Mouse (Mus musculus): Measurements from ENCODE around the gene Nr1h2. TPM values are rescaled to one million over a fixed set of nuclear protein-coding genes. Genes with fewer than 3 reads are reported as not detected.

The Nr1h2 gene
- polyA plus RNA-seq, 1 experiment from 2014 or later = 53.2 TPM

- H3K4me1 ChIP-seq (replicated peaks) = peaks cover 14% of the 10 kb centered on the region
- WGBS = 46% methylated on average over 20 of the region's 20 CpGs
- H3K27ac ChIP-seq = no peak overlapping the region
- H3K4me2 ChIP-seq = no peak overlapping the region
- ATAC-seq (replicated peaks; ENCODE audit: insufficient number of reproducible peaks, insufficient read depth, low FRiP score, low read depth) = no peak
- H3K9me3 ChIP-seq (replicated peaks) = no peaks in the 10 kb centered on the region
- peaks cover 15% of the 10 kb centered on the region for H3K27me3 ChIP-seq
- no peaks in the 10 kb centered on the region for H3K36me3 ChIP-seq
- H3K4me3 ChIP-seq = no peak overlapping the region
- H3K9ac ChIP-seq = no peak overlapping the region
Observed at GRCm38 (mm10) chr7:44500046-44500445, 53.7 kb downstream of the Nr1h2 start.

Small RNA genes lying within 50 kb of the gene (microRNA-seq; reads per million reads assigned to microRNA genes)
- not detected for gene Mir7053

Other genes with a start within 250 kb of the Nr1h2 start
- gene Clec11a, start 247.0 kb downstream of the Nr1h2 start, polyA plus RNA-seq (2015; fragmentation: Nextera tagmentation; extraction: Ambion mirVana) = 1.0 and 2.5 TPM in 2 replicates
- gene Shank1, start 243.7 kb downstream of the Nr1h2 start, polyA plus RNA-seq (2015; fragmentation: Nextera tagmentation; extraction: Ambion mirVana) = 0.58 and 0.74 TPM in 2 replicates
- gene Syt3, start 169.8 kb downstream of the Nr1h2 start, polyA plus RNA-seq (2015; fragmentation: Nextera tagmentation; extraction: Ambion mirVana) = 0.71 and 0.82 TPM in 2 replicates
- 0.13 and 0.47 TPM in 2 replicates for gene 1700008O03Rik, start 168.1 kb downstream of the Nr1h2 start, polyA plus RNA-seq (2015; fragmentation: Nextera tagmentation; extraction: Ambion mirVana)
- gene Lrrc4b, start 124.9 kb downstream of the Nr1h2 start, polyA plus RNA-seq (2015; fragmentation: Nextera tagmentation; extraction: Ambion mirVana) = 1.8 TPM in 2 replicates
- gene Aspdh, start 88.6 kb downstream of the Nr1h2 start, polyA plus RNA-seq (2015; fragmentation: Nextera tagmentation; extraction: Ambion mirVana) = 0.43 and 0.74 TPM in 2 replicates
- gene Josd2, start 86.0 kb downstream of the Nr1h2 start, polyA plus RNA-seq (2015; fragmentation: Nextera tagmentation; extraction: Ambion mirVana) = 134 and 146 TPM in 2 replicates
- gene Emc10, start 57.4 kb downstream of the Nr1h2 start, polyA plus RNA-seq (2015; fragmentation: Nextera tagmentation; extraction: Ambion mirVana) = 81.6 and 109 TPM in 2 replicates
- gene Fam71e1, start 57.4 kb downstream of the Nr1h2 start, polyA plus RNA-seq (2015; fragmentation: Nextera tagmentation; extraction: Ambion mirVana) = 8.7 and 11.5 TPM in 2 replicates
- 2.7 and 3.9 TPM in 2 replicates for gene Mybpc2, start 29.3 kb downstream of the Nr1h2 start, polyA plus RNA-seq (2015; fragmentation: Nextera tagmentation; extraction: Ambion mirVana)
- 0.59 and 5.2 TPM in 2 replicates for gene Spib, start 21.9 kb downstream of the Nr1h2 start, polyA plus RNA-seq (2015; fragmentation: Nextera tagmentation; extraction: Ambion mirVana)
- gene Pold1, start 5.1 kb downstream of the Nr1h2 start, polyA plus RNA-seq (2015; fragmentation: Nextera tagmentation; extraction: Ambion mirVana) = 41.7 and 66.9 TPM in 2 replicates
- gene Napsa, start 18.4 kb upstream of the Nr1h2 start, polyA plus RNA-seq (2015; fragmentation: Nextera tagmentation; extraction: Ambion mirVana) = 1.7 and 5.7 TPM in 2 replicates
- 0.11 and 0.37 TPM in 2 replicates for gene Kcnc3, start 36.7 kb upstream of the Nr1h2 start, polyA plus RNA-seq (2015; fragmentation: Nextera tagmentation; extraction: Ambion mirVana)
- 1.7 and 6.3 TPM in 2 replicates for gene Myh14, start 116.9 kb upstream of the Nr1h2 start, polyA plus RNA-seq (2015; fragmentation: Nextera tagmentation; extraction: Ambion mirVana)
- not detected in 2 replicates for gene Izumo2, start 154.8 kb upstream of the Nr1h2 start, polyA plus RNA-seq (2015; fragmentation: Nextera tagmentation; extraction: Ambion mirVana)
- 32.7 and 34.0 TPM in 2 replicates for gene Vrk3, start 194.5 kb upstream of the Nr1h2 start, polyA plus RNA-seq (2015; fragmentation: Nextera tagmentation; extraction: Ambion mirVana)
- gene Zfp473, start 197.1 kb upstream of the Nr1h2 start, polyA plus RNA-seq (2015; fragmentation: Nextera tagmentation; extraction: Ambion mirVana) = 0.47 and 0.58 TPM in 2 replicates